Mouse (Mus musculus): ENCODE results near the gene Gif.

Gene Gif

GRCm38 (mm10) chr19:11800531-11801315 is 53.4 kb downstream of the Gif start:
- no peak for DNase-seq

- no peak for DNase-seq
Measured at GRCm38 (mm10) chr19:11804423-11804822, 57.1 kb downstream of the Gif start.

- no peak for DNase-seq
Measured at GRCm38 (mm10) chr19:11807251-11807650, 59.9 kb downstream of the Gif start.

- no peak for DNase-seq
Measured at GRCm38 (mm10) chr19:11807822-11808221, 60.5 kb downstream of the Gif start.

GRCm38 (mm10) chr19:11808452-11808851 is 61.1 kb downstream of the Gif start:
- no peak for DNase-seq

- DNase-seq, result no peak
Measured at GRCm38 (mm10) chr19:11810003-11810758, 62.8 kb downstream of the Gif start.

- no peak for DNase-seq
Measured at GRCm38 (mm10) chr19:11810856-11811255, 63.5 kb downstream of the Gif start.

GRCm38 (mm10) chr19:11811688-11812365 is 64.5 kb downstream of the Gif start:
- no peak for DNase-seq
